Mouse (Mus musculus) activated CD4-positive, CD25-positive, alpha-beta regulatory T cell, adult 4 months (primary cell): ENCODE data around the gene Eif2b3. TPM values are rescaled to one million over a fixed set of nuclear protein-coding genes. Genes with fewer than 3 reads are reported as not detected.

Experiments
- ATAC-seq: one replicate; pipeline ENCODE4 v1.8.0; 2017
- polyA plus RNA-seq, 2 experiments: library from polyadenylated mRNA; unstranded; fragments of 100-300 nt; shearing (Covaris generic); gene quantifications; one replicate each; pipeline ENCODE4 v1.2.1; 2017

Eif2b3 gene
- polyA plus RNA-seq, 2 experiments from 2014 or later: 28.4 to 29.5 TPM

GRCm38 (mm10) chr4:117095551-117096452 lies 76.6 kb downstream of the Eif2b3 start, which contains the start of gene Ptch2:
Gene Ptch2 (plus strand): TSS chr4:117096075.
- no peak for ATAC-seq

- no peak for ATAC-seq
Measured at GRCm38 (mm10) chr4:117096666-117097065, 77.5 kb downstream of the Eif2b3 start.

GRCm38 (mm10) chr4:117097969-117098763 lies 79.0 kb downstream of the Eif2b3 start:
- no peak for ATAC-seq

GRCm38 (mm10) chr4:117098764-117099036 lies 79.5 kb downstream of the Eif2b3 start:
- ATAC-seq: no peak

DNA sequence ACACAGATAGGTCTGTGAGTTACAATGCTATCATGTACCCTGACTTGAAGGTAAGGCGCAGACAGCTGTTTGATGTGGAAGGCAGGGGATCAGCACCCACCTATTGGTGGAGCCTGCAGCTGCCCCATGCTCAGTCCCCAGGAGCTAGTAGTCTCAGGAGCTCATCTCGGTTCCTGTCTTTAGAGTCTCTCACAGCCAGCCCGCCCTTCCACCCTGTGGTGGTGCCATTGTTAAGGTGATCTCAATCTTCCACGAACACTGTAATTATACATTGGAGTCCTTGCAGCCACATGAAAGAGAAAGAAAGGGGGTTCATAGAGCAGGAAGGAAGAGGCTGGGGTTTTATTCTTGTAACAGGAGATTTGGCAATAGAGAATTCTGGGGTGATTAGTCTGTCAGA lies 80.8 kb downstream of the Eif2b3 start:
- ATAC-seq: no peak

DNA sequence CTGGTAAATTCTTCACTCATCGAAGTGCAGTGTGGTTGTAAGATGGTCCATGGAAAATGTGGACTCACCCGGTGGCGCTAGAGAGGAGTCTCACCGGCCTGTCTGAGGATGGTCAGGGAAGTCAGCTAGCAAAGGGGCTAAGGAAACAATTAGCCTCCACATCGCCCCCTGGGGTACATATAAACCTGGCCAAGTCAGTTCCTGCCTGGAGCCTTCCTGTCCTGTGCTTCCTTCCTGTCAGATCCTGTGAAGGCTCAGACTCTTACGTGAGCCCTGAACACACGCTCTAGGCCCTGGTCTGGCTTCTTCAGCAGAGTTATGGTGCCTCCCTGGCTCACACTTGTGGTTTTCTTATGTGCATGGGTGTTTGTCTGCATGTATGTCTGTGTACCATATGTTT lies 82.0 kb downstream of the Eif2b3 start:
- ATAC-seq: no peak

DNA sequence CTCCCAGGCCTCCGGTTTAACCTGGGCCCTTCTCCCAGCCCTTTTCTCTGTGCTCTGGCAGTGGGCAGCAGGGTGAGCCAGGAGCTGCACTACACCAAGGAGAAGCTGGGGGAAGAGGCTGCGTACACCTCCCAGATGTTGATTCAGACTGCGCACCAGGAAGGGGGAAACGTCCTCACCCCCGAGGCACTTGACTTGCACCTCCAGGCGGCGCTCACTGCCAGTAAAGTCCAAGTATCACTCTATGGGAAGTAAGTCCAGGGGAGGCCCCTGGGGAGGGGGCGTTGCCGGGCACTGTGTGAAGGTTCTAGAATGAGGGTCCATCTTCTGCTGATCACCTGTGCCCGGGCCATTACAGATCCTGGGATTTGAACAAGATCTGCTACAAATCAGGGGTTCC lies 85.5 kb downstream of the Eif2b3 start:
- ATAC-seq: no peak

DNA sequence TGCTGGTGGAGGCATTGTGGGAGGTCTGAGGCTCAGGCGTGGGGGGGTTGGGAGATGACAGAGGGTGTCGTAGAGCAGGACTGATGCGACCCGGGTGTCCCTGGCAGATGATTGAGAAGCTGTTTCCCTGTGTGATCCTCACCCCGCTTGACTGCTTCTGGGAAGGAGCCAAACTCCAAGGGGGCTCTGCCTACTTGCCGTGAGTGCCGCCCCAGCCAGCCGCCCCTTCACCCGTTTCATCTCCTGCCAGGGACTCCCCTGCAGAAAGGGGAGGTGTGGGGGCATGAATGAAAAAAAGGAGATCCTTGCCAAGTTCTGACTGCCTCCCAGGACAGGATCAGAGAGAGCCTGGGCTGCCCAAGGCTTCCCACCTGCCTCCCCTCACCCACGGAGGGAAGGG lies 85.9 kb downstream of the Eif2b3 start:
- ATAC-seq: no peak

- ATAC-seq: no peak
Measured at GRCm38 (mm10) chr4:117107813-117108523, 88.8 kb downstream of the Eif2b3 start.

DNA sequence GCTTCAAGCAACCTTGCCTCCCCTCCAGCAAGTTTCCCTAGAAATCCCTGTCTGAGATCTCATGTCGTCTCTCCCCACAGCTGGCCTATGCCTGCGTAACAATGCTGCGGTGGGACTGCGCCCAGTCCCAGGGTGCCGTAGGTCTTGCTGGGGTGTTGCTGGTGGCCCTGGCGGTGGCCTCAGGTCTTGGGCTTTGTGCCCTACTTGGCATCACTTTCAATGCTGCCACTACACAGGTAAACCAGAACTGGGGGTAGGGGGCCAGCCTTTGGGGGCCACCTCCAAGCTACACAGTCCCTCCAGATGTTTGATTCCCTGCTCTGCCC lies 89.3 kb downstream of the Eif2b3 start:
- ATAC-seq: no peak

- ATAC-seq: no peak
Measured at GRCm38 (mm10) chr4:117109330-117109729, 90.1 kb downstream of the Eif2b3 start.

- no peak for ATAC-seq
Measured at GRCm38 (mm10) chr4:117110249-117110648, 91.0 kb downstream of the Eif2b3 start.

- no peak for ATAC-seq
Measured at GRCm38 (mm10) chr4:117110985-117111384, 91.8 kb downstream of the Eif2b3 start.

DNA sequence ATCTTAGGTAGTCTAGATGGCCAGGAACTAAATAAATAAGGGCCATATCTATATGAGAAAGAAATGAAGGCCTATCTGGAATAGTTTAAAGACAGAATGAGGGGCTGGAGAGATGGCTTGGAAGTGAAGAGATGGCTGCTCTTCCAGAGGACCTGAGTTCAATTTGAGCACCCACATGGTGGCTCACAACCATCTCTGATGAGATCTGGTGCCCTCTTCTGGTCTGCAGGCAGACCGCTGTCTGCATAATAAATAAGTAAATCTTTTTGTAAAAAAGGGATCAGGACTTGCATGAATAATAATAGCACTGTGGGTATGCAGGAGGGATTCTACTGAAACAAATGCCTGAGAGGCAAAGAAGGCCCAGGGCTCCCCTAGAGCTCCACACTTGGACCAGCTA lies 94.0 kb downstream of the Eif2b3 start:
- ATAC-seq: no peak

DNA sequence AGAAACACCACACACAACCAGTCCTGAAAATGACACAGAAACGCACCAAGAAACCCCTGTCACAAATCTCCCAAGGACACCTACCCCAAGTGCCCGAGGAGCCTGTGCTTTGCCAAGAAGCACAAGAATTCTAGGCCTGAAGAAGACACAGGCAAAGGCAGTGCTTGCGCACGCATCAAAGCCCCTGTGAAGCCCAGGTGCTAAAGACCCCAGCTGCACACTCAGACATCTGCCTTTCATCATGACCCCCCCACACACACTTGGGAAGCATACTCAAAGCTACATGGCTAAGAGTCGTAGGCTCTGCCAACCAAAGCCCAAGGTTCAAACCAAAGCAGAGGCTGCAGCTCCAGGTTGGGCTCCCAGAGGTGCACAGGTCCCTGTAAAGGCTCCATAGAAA lies 96.4 kb downstream of the Eif2b3 start:
- ATAC-seq: no peak

DNA sequence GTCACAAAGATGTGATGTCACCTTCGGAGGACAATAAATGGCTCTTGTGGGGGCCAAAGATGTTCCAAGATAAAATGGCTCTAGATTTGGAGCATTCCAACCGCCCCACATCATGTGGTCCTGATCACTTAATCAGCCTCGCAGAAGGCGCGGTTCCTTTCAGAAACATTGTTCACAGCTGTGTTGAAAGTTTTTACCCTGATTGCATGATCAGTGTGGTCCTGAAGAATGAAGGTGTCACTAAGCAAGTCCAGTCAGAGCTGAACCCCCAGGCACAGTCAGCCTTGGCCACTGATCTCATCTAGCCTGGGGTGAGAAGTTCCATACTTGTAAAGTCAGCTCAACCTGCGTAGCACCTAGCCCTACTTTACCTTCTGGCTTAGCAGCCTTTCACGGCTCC lies 98.7 kb downstream of the Eif2b3 start:
- no peak for ATAC-seq

DNA sequence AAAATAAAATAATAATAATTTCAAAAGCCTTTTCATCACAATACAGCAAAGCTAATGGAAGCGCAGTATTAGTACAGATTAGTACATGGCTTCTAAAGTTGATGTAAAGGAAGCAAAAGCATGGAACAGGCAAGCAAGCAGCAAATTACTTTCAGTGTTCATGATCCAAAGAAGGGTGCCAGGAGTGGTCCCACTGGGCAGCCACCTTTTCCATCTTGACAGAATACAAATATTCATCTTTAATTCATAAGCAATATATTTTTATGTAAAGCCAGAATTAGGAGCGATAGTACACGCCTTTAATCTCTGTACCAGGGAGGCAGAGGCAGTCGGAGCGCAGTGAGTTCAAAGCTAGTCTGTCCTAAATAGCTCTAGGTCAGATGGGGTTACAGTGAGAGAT lies 100.4 kb downstream of the Eif2b3 start:
- ATAC-seq: no peak

DNA sequence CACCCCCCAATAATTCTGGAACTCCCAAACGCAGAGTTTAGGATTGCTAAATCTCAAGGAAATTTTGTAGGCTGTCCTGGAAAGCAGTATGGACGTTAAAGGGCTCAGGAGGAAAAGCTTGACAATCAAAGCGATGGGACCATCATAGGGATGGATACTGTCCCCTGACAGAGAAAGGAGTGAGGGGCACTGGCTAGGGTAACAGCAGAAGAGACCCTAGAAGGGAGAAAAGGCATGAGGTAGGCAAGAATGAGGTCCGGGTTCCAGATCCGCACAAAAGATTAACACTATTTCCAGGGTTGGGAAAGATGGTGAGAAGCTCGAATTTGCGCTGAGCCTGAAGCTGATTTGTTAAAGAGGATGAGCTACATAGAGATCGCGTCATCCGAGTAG lies 100.8 kb downstream of the Eif2b3 start:
- no peak for ATAC-seq

DNA sequence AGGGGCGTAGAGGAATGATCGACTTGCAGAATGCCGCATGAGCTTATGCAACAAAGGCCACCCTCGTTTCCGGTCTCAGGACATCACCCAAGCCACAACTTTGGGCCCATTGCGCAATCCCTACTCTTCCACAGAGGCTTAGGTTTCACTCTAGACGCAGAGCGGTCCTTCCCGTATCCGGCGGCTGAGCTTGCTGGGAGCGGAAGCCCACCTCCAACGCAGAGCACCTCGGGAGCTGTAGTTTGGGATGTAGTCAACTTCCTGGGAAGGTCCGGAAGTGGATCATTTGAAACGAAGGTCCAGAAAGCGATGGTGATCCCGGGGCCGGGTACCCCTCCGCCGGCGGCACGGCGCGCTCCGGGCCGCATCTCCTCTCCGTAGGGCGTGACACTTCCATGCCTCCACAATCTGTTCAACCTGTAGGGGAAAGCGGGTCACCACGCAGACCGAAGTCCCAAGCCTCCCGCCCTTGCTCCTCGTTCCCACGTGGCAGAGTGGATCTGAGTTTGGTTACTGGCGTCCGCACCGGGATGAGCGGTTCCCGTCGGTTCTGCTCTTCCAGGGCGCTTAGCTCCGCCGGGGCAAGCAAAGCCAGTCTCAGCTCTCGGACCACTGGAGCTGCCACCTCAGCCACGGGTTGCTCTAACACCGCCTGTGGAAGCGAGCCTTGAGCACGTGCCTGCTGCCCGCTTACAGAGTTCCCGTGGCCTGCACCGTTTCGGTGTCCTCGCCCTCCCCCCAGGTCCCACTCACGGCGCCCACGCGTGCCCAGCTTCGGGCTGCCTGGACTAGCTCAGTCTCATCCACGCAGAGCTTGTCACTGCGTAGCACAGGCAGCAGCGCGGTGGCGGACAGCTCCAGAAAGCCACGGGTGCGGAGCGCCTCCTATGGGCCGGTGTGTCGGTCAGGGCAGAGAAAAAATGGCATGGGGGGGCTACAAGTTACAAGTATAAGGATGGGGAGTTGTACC lies 101.5 kb downstream of the Eif2b3 start:
- peak; percentile 47 for ATAC-seq

- ATAC-seq: no peak
Measured at GRCm38 (mm10) chr4:117122209-117122608, 103.0 kb downstream of the Eif2b3 start.

GRCm38 (mm10) chr4:117123546-117124217 lies 104.5 kb downstream of the Eif2b3 start:
- ATAC-seq: no peak

DNA sequence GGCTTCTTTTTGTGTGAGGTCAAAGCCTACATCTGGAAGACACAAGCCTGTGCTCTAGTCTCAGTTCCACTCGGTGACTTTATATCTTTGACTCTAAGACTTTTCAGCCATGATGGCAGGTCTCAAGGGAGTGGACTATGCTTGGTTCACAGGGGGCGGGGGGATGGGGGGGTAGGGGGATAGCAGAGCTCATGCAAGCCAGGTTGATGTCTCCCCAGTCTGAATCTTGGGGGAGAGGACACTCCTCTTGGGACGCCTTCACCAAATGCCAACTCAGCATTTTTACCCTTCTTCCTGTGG lies 105.0 kb downstream of the Eif2b3 start:
- ATAC-seq: no peak
